Mouse (Mus musculus): ENCODE measurements around the gene Garem2. TPM values are rescaled to one million over a fixed set of nuclear protein-coding genes. Genes with fewer than 3 reads are reported as not detected.

The Garem2 gene
- total and polyA plus RNA-seq, 3 experiments, result 0.21 TPM; not detected in 2

- in situ Hi-C loops (cut with MboI; ENCODE audit: low pct_ligation_motif_present, low pct_unique_long_range_greater_than_20kb, low sequenced_read_pairs) (no loop called here), dilution Hi-C loops (cut with MboI; ENCODE audit: extremely low pct_ligation_motif_present, extremely low pct_unique_long_range_greater_than_20kb, low sequenced_read_pairs) (no loop called here)
- Histone ChIP-seq H3K27me3 (replicated peaks) (peaks cover 4% of the 10 kb centered on the region), H3K9me3 (replicated peaks; ENCODE audit: low read length) (no peaks in the 10 kb centered on the region), H3K36me3 (replicated peaks in 1 of 2; ENCODE audit: control insufficient read depth in 1 of 2, insufficient read depth in 1 of 2, low read length in 1 of 2) (no peaks in the 10 kb centered on the region), H3K27ac (ENCODE audit: insufficient read depth, low read depth) (no peak overlapping the region), H3K4me3 (replicated peaks in 1 of 3; ENCODE audit: low read depth in 2 of 3, low read length in 2 of 3, poor library complexity in 1 of 3) (no peak overlapping the region), H3K9ac (ENCODE audit: insufficient read depth, low read depth) (no peak overlapping the region), H3K4me2 (ENCODE audit: insufficient read depth, low read depth, poor library complexity, severe bottlenecking) (no peak overlapping the region), H3K79me2 (replicated peaks; ENCODE audit: control insufficient read depth, extremely low read depth, insufficient read depth, poor library complexity, severe bottlenecking) (no peaks in the 10 kb centered on the region), H3K4me1 (ENCODE audit: control insufficient read depth in 1 of 2, insufficient read depth in 2 of 2) (peaks cover 2 to 7% of the 10 kb centered on the region in 2 experiments; a peak in 1 of 4 replicates)
- DNase-seq (ENCODE audit: extremely low read depth), result no peak
- TF ChIP-seq MXI1 (IDR thresholded peaks at IDR 0.05; ENCODE audit: low read depth, low read length), result no peak
- no peak for TF ChIP-seq TCF12 (IDR thresholded peaks at IDR 0.05; ENCODE audit: low read depth, low read length)
- TF ChIP-seq SMC3 (IDR thresholded peaks at IDR 0.05; ENCODE audit: low read depth, low read length), result no peak
- TF ChIP-seq JUND (conservative IDR thresholded peaks at IDR 0.05; ENCODE audit: low read depth, low read length), result no peak
- no peak for TF ChIP-seq PAX5 (IDR thresholded peaks at IDR 0.05; ENCODE audit: low read length)
- no peak for TF ChIP-seq GABPA (IDR thresholded peaks at IDR 0.05; ENCODE audit: insufficient replicate concordance, low read depth, low read length)
- TF ChIP-seq CHD1 (IDR thresholded peaks at IDR 0.05; ENCODE audit: low read depth, low read length), result no peak
- TF ChIP-seq MYC (IDR thresholded peaks at IDR 0.05; ENCODE audit: low read depth, low read length), result no peak
- TF ChIP-seq POLR2AphosphoS2 (IDR thresholded peaks at IDR 0.05; ENCODE audit: low read depth, low read length), result no peak
- TF ChIP-seq NRF1 (IDR thresholded peaks at IDR 0.05; ENCODE audit: low read depth, low read length), result no peak
- TF ChIP-seq E2F4 (IDR thresholded peaks at IDR 0.05; ENCODE audit: insufficient replicate concordance, low read depth, low read length), result no peak
- no peak for TF ChIP-seq MAX (IDR thresholded peaks at IDR 0.05; ENCODE audit: low read length)
- TF ChIP-seq MAZ (IDR thresholded peaks at IDR 0.05; ENCODE audit: low read depth, low read length), result no peak
Observed at GRCm38 (mm10) chr5:30107611-30108041, 2.7 kb downstream of the Garem2 start.

- Histone ChIP-seq H3K4me1 (ENCODE audit: control insufficient read depth in 1 of 2, insufficient read depth in 2 of 2) (peaks cover 2 to 7% of the 10 kb centered on the region in 2 experiments; a peak in 1 of 4 replicates), H3K4me2 (ENCODE audit: insufficient read depth, low read depth, poor library complexity, severe bottlenecking) (no peak overlapping the region), H3K27me3 (replicated peaks) (peaks cover 4% of the 10 kb centered on the region), H3K9me3 (replicated peaks; ENCODE audit: low read length) (no peaks in the 10 kb centered on the region), H3K9ac (ENCODE audit: insufficient read depth, low read depth) (no peak overlapping the region), H3K36me3 (replicated peaks in 1 of 2; ENCODE audit: control insufficient read depth in 1 of 2, insufficient read depth in 1 of 2, low read length in 1 of 2) (no peaks in the 10 kb centered on the region), H3K27ac (ENCODE audit: insufficient read depth, low read depth) (no peak overlapping the region), H3K79me2 (replicated peaks; ENCODE audit: control insufficient read depth, extremely low read depth, insufficient read depth, poor library complexity, severe bottlenecking) (no peaks in the 10 kb centered on the region), H3K4me3 (replicated peaks in 1 of 3; ENCODE audit: low read depth in 2 of 3, low read length in 2 of 3, poor library complexity in 1 of 3) (no peak overlapping the region)
- dilution Hi-C loops (cut with MboI; ENCODE audit: extremely low pct_ligation_motif_present, extremely low pct_unique_long_range_greater_than_20kb, low sequenced_read_pairs), result no loop called here
- DNase-seq (ENCODE audit: extremely low read depth), result no peak
- TF ChIP-seq CTCF (conservative IDR thresholded peaks at IDR 0.05 in 1 of 2, IDR thresholded peaks at IDR 0.05 in 1 of 2; ENCODE audit: low read depth in 2 of 2, low read length in 2 of 2) (no peak), CHD1 (IDR thresholded peaks at IDR 0.05; ENCODE audit: low read depth, low read length) (no peak), ZMIZ1 (IDR thresholded peaks at IDR 0.05; ENCODE audit: low read depth, low read length) (no peak), HCFC1 (IDR thresholded peaks at IDR 0.05; ENCODE audit: low read depth, low read length) (no peak), MAX (IDR thresholded peaks at IDR 0.05; ENCODE audit: low read length) (no peak), ZNF384 (IDR thresholded peaks at IDR 0.05; ENCODE audit: low read depth, low read length) (no peak), SMC3 (IDR thresholded peaks at IDR 0.05; ENCODE audit: low read depth, low read length) (no peak), ETS1 (conservative IDR thresholded peaks at IDR 0.05; ENCODE audit: low read depth, low read length) (no peak), USF1 (IDR thresholded peaks at IDR 0.05; ENCODE audit: low read depth, low read length) (no peak), USF2 (conservative IDR thresholded peaks at IDR 0.05; ENCODE audit: low read depth, low read length) (no peak), ZKSCAN1 (IDR thresholded peaks at IDR 0.05; ENCODE audit: borderline replicate concordance, low read depth, low read length) (no peak), MXI1 (IDR thresholded peaks at IDR 0.05; ENCODE audit: low read depth, low read length) (no peak), IRF4 (IDR thresholded peaks at IDR 0.05; ENCODE audit: low read depth, low read length) (no peak), GABPA (IDR thresholded peaks at IDR 0.05; ENCODE audit: insufficient replicate concordance, low read depth, low read length) (no peak), EP300 (IDR thresholded peaks at IDR 0.05; ENCODE audit: low read length) (no peak), POLR2A (IDR thresholded peaks at IDR 0.05; ENCODE audit: low read depth, low read length) (no peak), POLR2AphosphoS2 (IDR thresholded peaks at IDR 0.05; ENCODE audit: low read depth, low read length) (no peak), CHD2 (IDR thresholded peaks at IDR 0.05; ENCODE audit: low read length) (no peak), NRF1 (IDR thresholded peaks at IDR 0.05; ENCODE audit: low read depth, low read length) (no peak)
- in situ Hi-C loops (cut with MboI; ENCODE audit: low pct_ligation_motif_present, low pct_unique_long_range_greater_than_20kb, low sequenced_read_pairs), result no loop called here
Observed at GRCm38 (mm10) chr5:30108233-30108632, 3.3 kb downstream of the Garem2 start.
